Mouse (Mus musculus): Measurements from ENCODE around the gene Nectin4. TPM values are rescaled to one million over a fixed set of nuclear protein-coding genes. Genes with fewer than 3 reads are reported as not detected.
"Not testable (repeated sequence)": the region's sequence is repeated elsewhere in the genome, so short reads cannot be mapped to it uniquely, and the experiment has no call there.

Nectin4 gene
- 56.3 and 61.5 TPM in 2 replicates for polyA plus RNA-seq (2015; fragmentation: Nextera tagmentation; extraction: Ambion mirVana)

DNA sequence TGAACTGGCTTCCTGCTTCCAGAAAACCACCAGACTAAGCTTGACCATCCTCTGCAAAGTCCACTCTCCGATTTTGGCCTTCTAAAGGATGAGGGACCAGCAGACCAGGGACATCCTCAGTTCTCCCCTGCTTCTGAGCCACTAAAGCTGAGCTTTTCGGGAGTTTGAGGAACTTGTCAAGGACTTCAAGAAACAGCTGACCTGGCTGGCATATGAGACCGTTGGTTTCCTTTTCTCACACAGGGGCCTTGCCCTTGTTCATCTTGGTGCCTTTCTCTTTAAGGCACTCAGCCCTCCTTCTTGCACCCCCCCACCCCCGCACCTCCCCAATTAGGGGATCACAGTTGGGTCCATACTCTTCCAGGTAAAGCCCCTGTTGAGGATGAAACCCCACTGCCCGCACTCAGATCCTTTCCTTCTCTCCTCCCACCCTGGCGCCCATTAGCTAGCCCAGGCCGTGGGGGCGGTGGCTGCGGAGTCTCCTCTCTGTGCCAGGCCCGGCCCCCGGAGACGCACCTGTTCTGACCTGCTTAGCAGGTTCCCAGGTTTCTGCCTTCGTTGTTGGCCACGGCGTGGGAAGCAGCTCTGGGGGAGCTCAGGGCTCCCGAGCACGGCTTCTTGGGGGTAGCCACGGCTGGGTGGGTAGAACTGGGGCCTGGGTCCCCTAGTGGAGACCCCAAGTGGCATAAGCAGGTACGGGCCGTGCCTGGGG, at the start of gene Nectin4:
Gene Nectin4, plus strand, starts transcription at position 255 of the 712 bp plus-strand sequence.
- ATAC-seq (ENCODE audit: insufficient number of reproducible peaks, low FRiP score, low TSS enrichment, low read depth), result no peak
- no peak within 1 kb of the TSS for H3K9ac ChIP-seq
- no peaks in the 10 kb centered on the region for H3K36me3 ChIP-seq
- H3K4me2 ChIP-seq, result peak within 1 kb of the TSS; percentile 17
- peaks cover 12% of the 10 kb centered on the region; the same call in 1 of the 2 replicates for H3K4me1 ChIP-seq
- H3K9me3 ChIP-seq, result no peaks in the 10 kb centered on the region
- peaks cover 41% of the 10 kb centered on the region for H3K27me3 ChIP-seq
- peak within 1 kb of the TSS; percentile 26 for H3K4me3 ChIP-seq
- H3K27ac ChIP-seq, result peak within 1 kb of the TSS; percentile 54; the same call in 1 of the 2 replicates
- WGBS, result 36% methylated on average over 20 of the region's 20 CpGs

DNA sequence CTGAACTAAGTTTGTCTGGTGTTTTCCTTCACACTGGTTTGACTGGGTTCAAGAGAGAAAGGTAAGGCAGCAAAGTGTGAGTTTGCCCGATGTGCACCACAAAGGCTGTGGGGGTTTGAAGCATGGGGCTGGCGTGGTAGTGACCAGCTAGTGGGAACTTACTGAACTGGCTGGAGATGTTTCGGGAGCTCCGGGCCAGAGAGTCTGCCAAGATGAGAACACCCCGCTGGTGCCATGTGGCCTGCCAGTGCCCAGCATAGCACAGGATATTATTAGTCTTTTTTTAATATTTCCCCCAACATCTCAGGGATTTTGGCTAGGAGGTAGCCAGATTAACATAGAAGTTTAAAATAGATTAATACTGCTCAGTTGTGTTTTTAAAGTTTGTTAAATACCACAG, 49.7 kb upstream of the Nectin4 start:
- ATAC-seq (ENCODE audit: insufficient number of reproducible peaks, low FRiP score, low TSS enrichment, low read depth), result no peak
- H3K4me2 ChIP-seq, result no peak overlapping the region
- no peaks in the 10 kb centered on the region for H3K27me3 ChIP-seq
- H3K4me1 ChIP-seq, result no peaks in the 10 kb centered on the region; the same call in 1 of the 2 replicates
- H3K9me3 ChIP-seq, result no peaks in the 10 kb centered on the region
- no peak overlapping the region for H3K9ac ChIP-seq
- H3K36me3 ChIP-seq, result 0 out of 2 replicates have a peak, but pooled peaks cover 4% of the 10 kb centered on the region
- H3K4me3 ChIP-seq, result no peak overlapping the region
- H3K27ac ChIP-seq, result no peak overlapping the region
- WGBS, result 23% methylated on average over 5 of the region's 5 CpGs

DNA sequence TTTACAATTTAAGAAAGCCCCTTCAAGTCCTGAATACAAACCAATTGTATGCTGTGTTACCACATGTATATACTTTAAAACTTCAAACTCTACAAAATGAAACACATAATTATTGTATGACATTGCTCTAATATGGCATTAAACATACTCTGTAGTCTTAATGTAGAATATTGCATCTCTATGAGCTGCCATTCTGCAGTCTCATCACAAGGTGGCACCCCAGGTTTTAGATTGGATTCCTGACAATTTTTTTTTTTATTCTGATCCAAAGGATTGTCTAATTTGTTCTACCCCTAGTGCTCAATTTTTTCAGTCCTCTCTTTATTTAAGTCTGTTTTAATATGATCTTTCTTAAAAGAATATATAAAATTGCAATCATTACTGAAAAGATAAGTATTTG, 48.5 kb upstream of the Nectin4 start:
- Histone ChIP-seq H3K27me3 (no peaks in the 10 kb centered on the region), H3K9ac (no peak overlapping the region), H3K27ac (no peak overlapping the region), H3K36me3 (0 out of 2 replicates have a peak, but pooled peaks cover 4% of the 10 kb centered on the region), H3K4me2 (no peak overlapping the region), H3K4me1 (peaks cover 3% of the 10 kb centered on the region; the same call in 1 of the 2 replicates), H3K4me3 (no peak overlapping the region), H3K9me3 (no peaks in the 10 kb centered on the region)
- ATAC-seq (ENCODE audit: insufficient number of reproducible peaks, low FRiP score, low TSS enrichment, low read depth), result no peak

DNA sequence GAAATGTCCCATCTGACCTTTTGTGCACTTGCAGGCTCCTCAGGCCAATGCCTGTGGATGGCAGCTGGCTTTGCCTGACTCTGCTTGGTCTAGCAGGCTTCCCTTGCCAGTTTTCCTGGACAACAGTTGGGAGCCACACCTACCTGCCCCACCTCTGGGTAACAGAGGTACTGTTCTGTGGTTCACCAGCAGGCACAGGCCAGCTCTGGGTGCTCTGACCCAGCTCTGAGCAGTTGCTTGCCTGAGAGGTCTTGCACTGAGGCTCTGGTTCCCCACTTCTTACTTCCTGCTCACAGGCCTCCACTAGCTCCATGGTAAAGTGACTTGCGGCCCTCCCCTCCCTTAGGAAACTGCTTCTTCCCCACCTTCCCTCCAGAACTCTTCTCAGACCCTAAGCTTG, 47.9 kb upstream of the Nectin4 start:
- no peaks in the 10 kb centered on the region for H3K9me3 ChIP-seq
- no peak overlapping the region for H3K27ac ChIP-seq
- no peak overlapping the region for H3K9ac ChIP-seq
- H3K4me2 ChIP-seq, result no peak overlapping the region
- ATAC-seq (ENCODE audit: insufficient number of reproducible peaks, low FRiP score, low TSS enrichment, low read depth), result no peak
- 83% methylated on average over 1 of the region's 1 CpGs for WGBS
- 0 out of 2 replicates have a peak, but pooled peaks cover 4% of the 10 kb centered on the region for H3K36me3 ChIP-seq
- no peak overlapping the region for H3K4me3 ChIP-seq
- H3K4me1 ChIP-seq, result peaks cover 3% of the 10 kb centered on the region; the same call in 1 of the 2 replicates
- H3K27me3 ChIP-seq, result no peaks in the 10 kb centered on the region

DNA sequence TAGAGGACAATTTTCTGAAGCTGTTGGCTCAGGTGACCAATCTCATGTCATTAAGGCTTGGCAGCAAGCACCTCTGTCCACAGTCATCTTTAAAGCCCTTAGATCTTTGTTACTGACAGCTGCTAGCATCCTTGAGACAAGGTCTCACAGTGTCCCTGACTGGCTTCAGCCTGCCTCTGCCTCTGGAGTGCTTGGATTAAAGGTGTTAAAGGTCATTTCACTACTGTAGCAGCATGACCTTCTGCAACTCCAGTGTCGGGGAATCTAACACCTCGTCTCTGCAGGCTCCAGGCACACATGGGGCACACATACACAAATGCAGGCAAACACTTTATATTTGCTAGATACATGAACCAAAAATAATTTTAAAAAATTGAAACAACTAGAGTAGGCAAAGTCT, 44.3 kb upstream of the Nectin4 start:
- H3K4me1 ChIP-seq, result peaks cover 19% of the 10 kb centered on the region
- no peak overlapping the region for H3K4me3 ChIP-seq
- no peak overlapping the region for H3K4me2 ChIP-seq
- H3K36me3 ChIP-seq, result 0 out of 2 replicates have a peak, but pooled peaks cover 4% of the 10 kb centered on the region
- H3K9ac ChIP-seq, result no peak overlapping the region
- no peak for ATAC-seq (ENCODE audit: insufficient number of reproducible peaks, low FRiP score, low TSS enrichment, low read depth)
- no peaks in the 10 kb centered on the region for H3K9me3 ChIP-seq
- no peak overlapping the region for H3K27ac ChIP-seq
- H3K27me3 ChIP-seq, result no peaks in the 10 kb centered on the region
- 70% methylated on average over 2 of the region's 2 CpGs for WGBS

DNA sequence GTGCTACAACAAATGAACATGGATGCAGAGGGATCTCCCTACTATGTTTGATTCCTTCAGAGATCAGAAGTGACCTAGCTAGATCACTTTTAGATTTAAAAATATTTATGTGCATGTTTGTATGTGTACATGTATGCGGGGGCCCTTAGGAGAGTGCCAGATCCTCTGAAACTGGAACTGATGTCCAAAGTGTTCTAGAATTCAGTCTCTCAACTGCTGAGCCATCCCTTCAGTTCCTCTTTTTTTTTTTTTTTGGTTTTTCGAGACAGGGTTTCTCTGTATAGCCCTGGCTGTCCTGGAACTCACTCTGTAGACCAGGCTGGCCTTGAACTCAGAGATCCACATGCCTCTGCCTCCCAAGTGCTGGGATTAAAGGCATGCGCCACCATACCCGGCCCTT, 43.3 kb upstream of the Nectin4 start:
- H3K9ac ChIP-seq; H3K9me3 ChIP-seq; H3K27me3 ChIP-seq; ATAC-seq (ENCODE audit: insufficient number of reproducible peaks, low FRiP score, low TSS enrichment, low read depth); H3K4me2 ChIP-seq; H3K36me3 ChIP-seq; H3K4me3 ChIP-seq; H3K27ac ChIP-seq: not testable (repeated sequence)
- H3K4me1 ChIP-seq, result peaks cover 28% of the 10 kb centered on the region
- 89% methylated on average over 4 of the region's 4 CpGs for WGBS

DNA sequence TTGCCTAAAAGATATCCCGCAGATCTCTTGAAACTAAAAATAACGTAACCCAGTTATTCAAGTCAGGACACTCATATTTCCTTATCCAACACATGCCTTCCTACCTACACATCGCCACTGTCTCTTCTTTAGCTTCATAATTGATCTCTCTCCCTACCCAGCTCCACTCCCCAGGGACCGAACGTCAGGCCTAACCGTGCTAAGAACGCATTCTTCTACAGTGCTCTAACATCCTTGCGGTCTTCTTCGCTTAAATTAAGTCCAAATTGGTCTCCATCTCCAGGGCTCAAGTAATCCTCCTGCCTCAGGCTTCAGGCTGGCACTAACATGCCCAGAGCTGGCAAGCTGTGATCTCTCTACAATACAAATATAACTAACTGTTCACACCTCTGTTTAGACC, 41.7 kb upstream of the Nectin4 start:
- Histone ChIP-seq H3K4me2 (peak overlapping the region; percentile 66), H3K9ac (peak overlapping the region; percentile 92), H3K4me3 (peak overlapping the region; percentile 83), H3K4me1 (peaks cover 32% of the 10 kb centered on the region), H3K27me3 (no peaks in the 10 kb centered on the region), H3K36me3 (peaks cover 10% of the 10 kb centered on the region; the same call in 1 of the 2 replicates), H3K27ac (peak overlapping the region; percentile 99), H3K9me3 (no peaks in the 10 kb centered on the region)
- no peak for ATAC-seq (ENCODE audit: insufficient number of reproducible peaks, low FRiP score, low TSS enrichment, low read depth)
- WGBS, result 24% methylated on average over 9 of the region's 9 CpGs

DNA sequence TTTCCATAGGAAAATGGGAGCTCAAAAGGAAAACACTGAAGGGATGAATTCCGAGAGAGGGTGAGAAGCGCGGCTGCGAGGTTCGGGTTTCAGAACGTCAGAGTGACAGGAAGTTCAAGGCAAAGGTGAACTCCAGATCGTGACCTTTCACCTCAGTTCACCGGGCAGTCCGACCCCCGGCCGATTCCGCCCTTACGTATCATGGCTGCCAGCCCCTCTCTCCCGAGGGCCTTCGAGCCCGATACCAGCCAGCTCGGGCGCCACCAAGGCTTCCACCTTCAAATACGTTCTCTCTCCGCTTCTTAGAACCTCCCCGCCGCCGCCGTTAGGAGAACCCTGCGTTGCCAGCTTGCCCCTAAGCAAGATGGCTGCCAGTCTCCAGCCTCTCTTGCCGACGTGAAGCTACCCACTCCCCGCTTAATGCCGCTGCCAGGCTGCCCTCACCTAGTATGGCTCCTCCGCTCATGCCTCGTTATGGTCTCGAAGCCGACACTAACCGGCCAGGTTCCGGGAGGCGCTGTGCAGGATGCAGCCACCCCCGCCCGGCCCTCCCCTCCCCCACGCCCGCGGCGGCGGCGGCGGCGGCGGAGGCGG, 41.0 kb upstream of the Nectin4 start, which contains the start of gene Dedd:
Gene Dedd, plus strand, starts transcription at position 307 of the 594 bp plus-strand sequence.
- H3K4me3 ChIP-seq, result peak within 1 kb of the TSS; percentile 83
- peaks cover 32% of the 10 kb centered on the region for H3K4me1 ChIP-seq
- no peaks in the 10 kb centered on the region for H3K27me3 ChIP-seq
- under 1% methylated on average over 42 of the region's 48 CpGs for WGBS
- H3K9ac ChIP-seq, result peak within 1 kb of the TSS; percentile 92
- ATAC-seq (ENCODE audit: insufficient number of reproducible peaks, low FRiP score, low TSS enrichment, low read depth), result peak; percentile 93
- H3K9me3 ChIP-seq, result no peaks in the 10 kb centered on the region
- peak within 1 kb of the TSS; percentile 99 for H3K27ac ChIP-seq
- peak within 1 kb of the TSS; percentile 66 for H3K4me2 ChIP-seq
- peaks cover 10% of the 10 kb centered on the region; the same call in 1 of the 2 replicates for H3K36me3 ChIP-seq

DNA sequence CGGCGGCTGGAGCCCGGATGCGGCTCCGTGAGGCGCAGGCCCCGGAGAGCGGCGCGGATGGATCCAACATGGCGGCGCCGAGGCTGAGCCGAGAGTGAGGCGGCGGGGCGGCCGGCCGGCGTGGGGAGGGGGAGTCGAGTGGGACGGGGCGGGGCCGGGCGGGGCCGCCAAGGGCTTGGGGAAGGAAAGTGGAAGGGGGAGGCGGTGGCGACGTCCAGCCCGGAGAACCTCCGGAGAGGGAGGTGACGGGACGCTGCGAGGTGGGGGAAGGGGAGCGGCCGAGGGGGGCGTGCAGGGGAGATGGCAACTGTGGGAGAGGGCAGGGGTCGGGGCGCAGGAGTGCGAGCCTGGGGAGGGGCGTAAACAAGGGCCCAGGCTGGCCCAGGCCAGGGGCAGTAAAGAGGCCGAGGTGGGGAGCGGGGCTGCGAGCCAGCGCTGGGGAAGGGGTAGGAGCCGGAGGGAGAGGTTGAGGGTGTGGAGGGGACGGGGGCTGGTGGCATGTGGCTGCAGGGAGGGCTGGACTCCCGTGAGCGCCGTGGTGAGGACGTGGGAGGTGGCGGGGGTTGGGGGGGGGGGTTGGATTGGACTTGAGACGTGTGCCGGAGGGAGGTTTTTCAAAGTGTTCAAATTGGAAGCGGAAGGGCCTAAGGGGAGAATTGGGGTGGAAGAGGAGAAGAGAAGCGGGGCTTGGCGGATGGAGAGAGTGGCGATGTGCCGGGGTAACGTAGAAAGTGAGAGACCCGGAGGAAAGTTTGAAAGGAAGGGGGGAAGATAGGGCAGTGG, 40.3 kb upstream of the Nectin4 start:
- peak; percentile 89 for ATAC-seq (ENCODE audit: insufficient number of reproducible peaks, low FRiP score, low TSS enrichment, low read depth)
- Histone ChIP-seq H3K4me3 (peak overlapping the region; percentile 83), H3K27ac (peak overlapping the region; percentile 99), H3K9me3 (no peaks in the 10 kb centered on the region), H3K9ac (peak overlapping the region; percentile 92), H3K4me2 (peak overlapping the region; percentile 59), H3K27me3 (no peaks in the 10 kb centered on the region), H3K36me3 (peaks cover 10% of the 10 kb centered on the region; the same call in 1 of the 2 replicates), H3K4me1 (peaks cover 32% of the 10 kb centered on the region)
- WGBS, result under 1% methylated on average over 48 of the region's 61 CpGs

DNA sequence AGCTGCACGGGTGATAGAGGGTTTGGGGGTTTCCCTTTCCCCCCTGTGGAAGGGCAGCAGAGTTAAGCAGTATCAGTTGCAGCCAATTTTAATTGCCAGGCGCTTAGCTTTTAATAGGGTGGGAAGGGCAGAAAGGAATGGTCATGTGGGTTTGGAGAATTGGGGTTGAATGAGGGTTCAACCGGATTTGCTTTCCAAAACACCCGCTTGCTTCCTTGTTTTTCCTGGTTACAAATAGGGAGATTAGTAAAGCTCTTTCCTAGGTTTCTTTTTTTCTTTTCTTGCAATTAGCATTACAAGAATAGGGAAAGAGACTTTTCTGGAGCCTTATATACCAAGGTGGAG, 39.7 kb upstream of the Nectin4 start:
- under 1% methylated on average over 4 of the region's 4 CpGs for WGBS
- Histone ChIP-seq H3K27me3 (no peaks in the 10 kb centered on the region), H3K9ac (peak overlapping the region; percentile 92), H3K36me3 (peaks cover 6% of the 10 kb centered on the region; the same call in 1 of the 2 replicates), H3K4me3 (peak overlapping the region; percentile 83), H3K4me2 (peak overlapping the region; percentile 59), H3K4me1 (peaks cover 32% of the 10 kb centered on the region), H3K27ac (peak overlapping the region; percentile 99), H3K9me3 (no peaks in the 10 kb centered on the region)
- no peak for ATAC-seq (ENCODE audit: insufficient number of reproducible peaks, low FRiP score, low TSS enrichment, low read depth)

DNA sequence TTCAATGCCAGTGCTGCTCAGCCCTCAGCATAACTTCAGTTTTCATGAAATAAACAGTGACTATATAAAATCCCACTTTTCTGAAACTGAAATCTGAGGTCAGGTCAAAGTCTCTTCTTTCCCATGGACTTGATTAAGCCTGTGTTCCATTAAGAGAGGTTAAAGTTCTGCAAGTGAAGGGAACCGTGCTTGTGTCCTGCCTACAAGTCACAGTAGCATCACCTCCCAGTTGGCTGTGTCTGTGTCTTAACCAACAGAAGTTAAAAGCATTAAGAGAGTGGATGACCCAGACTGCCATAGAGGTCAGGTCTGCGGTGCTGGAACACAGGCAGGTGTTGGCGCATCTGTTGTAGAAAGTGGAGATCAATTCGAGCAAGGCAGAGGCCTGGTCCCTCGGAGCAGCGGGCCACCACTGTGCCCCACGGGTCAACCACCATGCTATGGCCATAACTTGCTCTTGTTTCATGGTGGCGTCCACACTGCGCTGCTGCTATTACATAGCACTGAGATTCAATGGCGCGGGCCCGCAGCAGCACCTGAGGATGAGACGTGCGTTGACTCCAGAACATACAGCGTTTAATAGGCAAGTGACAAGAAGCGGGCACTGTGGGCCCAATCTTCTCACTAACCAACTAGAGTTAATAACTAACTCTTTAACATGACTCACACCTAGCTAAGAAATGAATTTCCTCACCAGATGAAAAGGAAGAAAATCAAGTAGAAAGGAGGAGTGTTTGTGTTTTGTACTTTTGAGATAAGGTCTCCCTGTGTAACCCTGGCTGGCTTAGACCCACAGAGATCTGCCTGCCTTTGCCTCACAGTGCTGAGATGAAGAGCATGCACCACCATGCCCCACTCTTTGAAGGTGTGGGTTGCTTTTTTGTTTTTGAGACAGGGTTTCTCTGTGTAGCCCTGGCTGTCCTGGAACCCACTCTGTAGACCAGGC, 27.4 kb upstream of the Nectin4 start:
- H3K4me2 ChIP-seq, result no peak overlapping the region
- no peak overlapping the region for H3K9ac ChIP-seq
- no peak overlapping the region for H3K27ac ChIP-seq
- H3K4me3 ChIP-seq, result no peak overlapping the region
- H3K36me3 ChIP-seq, result peaks cover 57% of the 10 kb centered on the region
- ATAC-seq (ENCODE audit: insufficient number of reproducible peaks, low FRiP score, low TSS enrichment, low read depth), result no peak
- WGBS, result 94% methylated on average over 16 of the region's 16 CpGs
- peaks cover 5% of the 10 kb centered on the region; the same call in 1 of the 2 replicates for H3K9me3 ChIP-seq
- peaks cover 21% of the 10 kb centered on the region for H3K4me1 ChIP-seq
- H3K27me3 ChIP-seq, result no peaks in the 10 kb centered on the region

All from limb, embryonic 15.5 days (tissue).